Mouse (Mus musculus): Measurements from ENCODE around the gene Gm20388. TPM values are rescaled to one million over a fixed set of nuclear protein-coding genes. Genes with fewer than 3 reads are reported as not detected.

The Gm20388 gene
- polyA plus RNA-seq, 1 experiment from 2014 or later = not detected

- no peak overlapping the region for H3K4me2 ChIP-seq (replicated peaks; ENCODE audit: low read depth)
- H3K27ac ChIP-seq (ENCODE audit: low read depth, low read length) = no peak overlapping the region
- H3K27me3 ChIP-seq (replicated peaks; ENCODE audit: control insufficient read depth, insufficient read depth, low read length) = 0 out of 2 replicates have a peak, but pooled peaks cover 9% of the 10 kb centered on the region
- no peaks in the 10 kb centered on the region for H3K9me3 ChIP-seq (ENCODE audit: control insufficient read depth)
- no peak for TF ChIP-seq CTCF (IDR thresholded peaks at IDR 0.05; ENCODE audit: low read depth)
- WGBS = 22% methylated on average over 17 of the region's 17 CpGs
- H3K9ac ChIP-seq (ENCODE audit: low read depth, low read length) = no peak overlapping the region
- ATAC-seq = no peak
- no peaks in the 10 kb centered on the region for H3K36me3 ChIP-seq (ENCODE audit: control insufficient read depth, insufficient read depth)
- H3K4me3 ChIP-seq (ENCODE audit: low read depth, low read length) = no peak overlapping the region
- H3K4me1 ChIP-seq (replicated peaks; ENCODE audit: control insufficient read depth, insufficient read depth, low read length) = no peaks in the 10 kb centered on the region
Observed at GRCm38 (mm10) chr8:122745022-122745749, 2834.5 kb downstream of the Gm20388 start.

- no peaks in the 10 kb centered on the region for H3K4me1 ChIP-seq (replicated peaks; ENCODE audit: control insufficient read depth, insufficient read depth, low read length)
- 0 out of 2 replicates have a peak, but pooled peaks cover 9% of the 10 kb centered on the region for H3K27me3 ChIP-seq (replicated peaks; ENCODE audit: control insufficient read depth, insufficient read depth, low read length)
- H3K9me3 ChIP-seq (ENCODE audit: control insufficient read depth) = no peaks in the 10 kb centered on the region
- no peak overlapping the region for H3K4me3 ChIP-seq (ENCODE audit: low read depth, low read length)
- 21% methylated on average over 16 of the region's 16 CpGs for WGBS
- ATAC-seq = no peak
- no peak for TF ChIP-seq CTCF (IDR thresholded peaks at IDR 0.05; ENCODE audit: low read depth)
- H3K36me3 ChIP-seq (ENCODE audit: control insufficient read depth, insufficient read depth) = no peaks in the 10 kb centered on the region
- no peak overlapping the region for H3K9ac ChIP-seq (ENCODE audit: low read depth, low read length)
- H3K27ac ChIP-seq (ENCODE audit: low read depth, low read length) = no peak overlapping the region
- H3K4me2 ChIP-seq (replicated peaks; ENCODE audit: low read depth) = no peak overlapping the region
Observed at GRCm38 (mm10) chr8:122745750-122746275, 2835.2 kb downstream of the Gm20388 start.

GRCm38 (mm10) chr8:122746439-122746838, 2835.8 kb downstream of the Gm20388 start:
- ATAC-seq = no peak
- 61% methylated on average over 7 of the region's 7 CpGs for WGBS
- no peaks in the 10 kb centered on the region for H3K36me3 ChIP-seq (ENCODE audit: control insufficient read depth, insufficient read depth)
- H3K4me1 ChIP-seq (replicated peaks; ENCODE audit: control insufficient read depth, insufficient read depth, low read length) = no peaks in the 10 kb centered on the region
- H3K27me3 ChIP-seq (replicated peaks; ENCODE audit: control insufficient read depth, insufficient read depth, low read length) = 0 out of 2 replicates have a peak, but pooled peaks cover 9% of the 10 kb centered on the region
- no peak for TF ChIP-seq CTCF (IDR thresholded peaks at IDR 0.05; ENCODE audit: low read depth)
- H3K4me3 ChIP-seq (ENCODE audit: low read depth, low read length) = no peak overlapping the region
- H3K27ac ChIP-seq (ENCODE audit: low read depth, low read length) = no peak overlapping the region
- H3K9me3 ChIP-seq (ENCODE audit: control insufficient read depth) = no peaks in the 10 kb centered on the region
- no peak overlapping the region for H3K9ac ChIP-seq (ENCODE audit: low read depth, low read length)
- H3K4me2 ChIP-seq (replicated peaks; ENCODE audit: low read depth) = no peak overlapping the region

GRCm38 (mm10) chr8:122747825-122748224, 2837.2 kb downstream of the Gm20388 start:
- Histone ChIP-seq H3K4me3 (ENCODE audit: low read depth, low read length) (no peak overlapping the region), H3K4me2 (replicated peaks; ENCODE audit: low read depth) (no peak overlapping the region), H3K4me1 (replicated peaks; ENCODE audit: control insufficient read depth, insufficient read depth, low read length) (no peaks in the 10 kb centered on the region), H3K9ac (ENCODE audit: low read depth, low read length) (no peak overlapping the region), H3K27ac (ENCODE audit: low read depth, low read length) (no peak overlapping the region), H3K9me3 (ENCODE audit: control insufficient read depth) (no peaks in the 10 kb centered on the region), H3K27me3 (replicated peaks; ENCODE audit: control insufficient read depth, insufficient read depth, low read length) (0 out of 2 replicates have a peak, but pooled peaks cover 2% of the 10 kb centered on the region), H3K36me3 (ENCODE audit: control insufficient read depth, insufficient read depth) (no peaks in the 10 kb centered on the region)
- no peak for ATAC-seq
- no peak for TF ChIP-seq CTCF (IDR thresholded peaks at IDR 0.05; ENCODE audit: low read depth)
- WGBS = 100% methylated on average over 1 of the region's 1 CpGs

GRCm38 (mm10) chr8:122749333-122749958, 2838.8 kb downstream of the Gm20388 start:
- 60% methylated on average over 6 of the region's 6 CpGs for WGBS
- H3K4me1 ChIP-seq (replicated peaks; ENCODE audit: control insufficient read depth, insufficient read depth, low read length) = no peaks in the 10 kb centered on the region
- no peak for ATAC-seq
- H3K9ac ChIP-seq (ENCODE audit: low read depth, low read length) = no peak overlapping the region
- no peaks in the 10 kb centered on the region for H3K27me3 ChIP-seq (replicated peaks; ENCODE audit: control insufficient read depth, insufficient read depth, low read length)
- H3K9me3 ChIP-seq (ENCODE audit: control insufficient read depth) = no peaks in the 10 kb centered on the region
- TF ChIP-seq CTCF (IDR thresholded peaks at IDR 0.05; ENCODE audit: low read depth) = no peak
- no peaks in the 10 kb centered on the region for H3K36me3 ChIP-seq (ENCODE audit: control insufficient read depth, insufficient read depth)
- no peak overlapping the region for H3K27ac ChIP-seq (ENCODE audit: low read depth, low read length)
- no peak overlapping the region for H3K4me3 ChIP-seq (ENCODE audit: low read depth, low read length)
- H3K4me2 ChIP-seq (replicated peaks; ENCODE audit: low read depth) = no peak overlapping the region

GRCm38 (mm10) chr8:122751342-122751741, 2840.7 kb downstream of the Gm20388 start:
- no peak for TF ChIP-seq CTCF (IDR thresholded peaks at IDR 0.05; ENCODE audit: low read depth)
- H3K9ac ChIP-seq (ENCODE audit: low read depth, low read length) = no peak overlapping the region
- H3K27ac ChIP-seq (ENCODE audit: low read depth, low read length) = no peak overlapping the region
- no peaks in the 10 kb centered on the region for H3K4me1 ChIP-seq (replicated peaks; ENCODE audit: control insufficient read depth, insufficient read depth, low read length)
- H3K9me3 ChIP-seq (ENCODE audit: control insufficient read depth) = no peaks in the 10 kb centered on the region
- H3K4me2 ChIP-seq (replicated peaks; ENCODE audit: low read depth) = no peak overlapping the region
- no peak overlapping the region for H3K4me3 ChIP-seq (ENCODE audit: low read depth, low read length)
- no peak for ATAC-seq
- no peaks in the 10 kb centered on the region for H3K27me3 ChIP-seq (replicated peaks; ENCODE audit: control insufficient read depth, insufficient read depth, low read length)
- 62% methylated on average over 5 of the region's 5 CpGs for WGBS
- no peaks in the 10 kb centered on the region for H3K36me3 ChIP-seq (ENCODE audit: control insufficient read depth, insufficient read depth)
